Mouse (Mus musculus) thymus, adult 18-20 months (tissue): ENCODE measurements at regions not wholly inside any gene's neighbourhood (a gene's known extent, or its start where the extent isn't known, plus 50 kb on each side); places are given as distances from the start of the nearest gene placed in this dataset.

Source experiments
- DNase-seq, 2 experiments: peaks; one replicate each; pipeline ENCODE4 v3.0.0; 2022; ENCODE audit warnings: mixed read lengths in 2 of 2

GRCm38 (mm10) chr4:33696969-33697368 is 227.4 kb upstream of the Cnr1 start:
- no peak for DNase-seq

GRCm38 (mm10) chr4:33702028-33702666 is 222.2 kb upstream of the Cnr1 start:
- no peak for DNase-seq

GRCm38 (mm10) chr4:33705722-33706121 is 218.7 kb upstream of the Cnr1 start:
- DNase-seq: no peak

GRCm38 (mm10) chr4:33706785-33707184 is 217.6 kb upstream of the Cnr1 start:
- no peak for DNase-seq

GRCm38 (mm10) chr4:33716475-33717117 is 207.8 kb upstream of the Cnr1 start:
- DNase-seq: no peak

- no peak for DNase-seq
Observed at GRCm38 (mm10) chr4:33720972-33721371, 203.4 kb upstream of the Cnr1 start.

GRCm38 (mm10) chr4:33721971-33722370 is 202.4 kb upstream of the Cnr1 start:
- DNase-seq: no peak

- no peak for DNase-seq
Observed at GRCm38 (mm10) chr4:33731837-33732236, 192.6 kb upstream of the Cnr1 start.

GRCm38 (mm10) chr4:33734923-33735322 is 189.5 kb upstream of the Cnr1 start:
- DNase-seq: no peak

- no peak for DNase-seq
Observed at GRCm38 (mm10) chr4:33735442-33735966, 188.9 kb upstream of the Cnr1 start.

GRCm38 (mm10) chr4:33736061-33736701 is 188.2 kb upstream of the Cnr1 start:
- DNase-seq: no peak

GRCm38 (mm10) chr4:33737337-33737736 is 187.1 kb upstream of the Cnr1 start:
- DNase-seq: no peak

- DNase-seq: no peak
Observed at GRCm38 (mm10) chr4:33737859-33738417, 186.5 kb upstream of the Cnr1 start.

GRCm38 (mm10) chr4:33739211-33739904 is 185.0 kb upstream of the Cnr1 start:
- no peak for DNase-seq

- DNase-seq: no peak
Observed at GRCm38 (mm10) chr4:33740982-33741381, 183.4 kb upstream of the Cnr1 start.

GRCm38 (mm10) chr4:33745180-33745579 is 179.2 kb upstream of the Cnr1 start:
- DNase-seq: no peak

- no peak for DNase-seq
Observed at GRCm38 (mm10) chr4:33747316-33747895, 177.0 kb upstream of the Cnr1 start.

- no peak for DNase-seq
Observed at GRCm38 (mm10) chr4:33767721-33768120, 156.7 kb upstream of the Cnr1 start.

- DNase-seq: no peak
Observed at GRCm38 (mm10) chr4:33786027-33786426, 138.4 kb upstream of the Cnr1 start.

- no peak for DNase-seq
Observed at GRCm38 (mm10) chr4:33786958-33787357, 137.4 kb upstream of the Cnr1 start.

- DNase-seq: no peak
Observed at GRCm38 (mm10) chr4:33793398-33793797, 131.0 kb upstream of the Cnr1 start.

- DNase-seq: no peak
Observed at GRCm38 (mm10) chr4:33795461-33795860, 128.9 kb upstream of the Cnr1 start.

- DNase-seq: no peak
Observed at GRCm38 (mm10) chr4:33797964-33798363, 126.4 kb upstream of the Cnr1 start.
